Mouse (Mus musculus) spleen, adult 12 weeks (tissue): ENCODE measurements around the gene Olfr1463.

Experiments
- DNase-seq: peaks from one replicate; pipeline ENCODE4 v3.0.0; 2022; ENCODE audit warnings: low spot score

Olfr1463 gene

GRCm38 (mm10) chr19:13231028-13231427 lies at the start of gene Olfr1463:
Gene Olfr1463 (plus strand): TSS chr19:13231328.
- DNase-seq = no peak

GRCm38 (mm10) chr19:13185434-13185833 lies 45.7 kb upstream of the Olfr1463 start, which contains the start of gene Olfr1462:
Gene Olfr1462 (plus strand): TSS chr19:13185734.
- no peak for DNase-seq

GRCm38 (mm10) chr19:13221666-13222065 lies 9.5 kb upstream of the Olfr1463 start:
- no peak for DNase-seq
